Comparison of ENCODE assay signal across 26 mouse cellular contexts in genomic region chr5:148017371-148017770, GRCm38 (mm10).
A peak's percentile ranks its signal among the peaks of the same experiment; 100 is the strongest.
DNase-seq lines count a peak whose midpoint lies in the region; ATAC-seq and TF ChIP-seq lines count a peak whose summit lies in the region.
"Had no signal": no experiment of that assay in that cellular context is flagged by ENCODE, and none has a peak within 500 bp of the region (broad histone marks: within the 10 kb centered on the region; RNA-seq: fewer than 3 reads in every experiment).

No protein-coding gene starts in this region.

- H3K4me3 ChIP-seq in hindbrain, postnatal 0 days (ENCODE audit: low read length) = no peak overlapping the region
- no peak overlapping the region for H3K4me3 ChIP-seq in hindbrain, embryonic 13.5 days
- no peak overlapping the region for H3K4me3 ChIP-seq in midbrain, postnatal 0 days (ENCODE audit: low read depth, low read length)
- H3K4me3 ChIP-seq in midbrain, embryonic 15.5 days = no peak overlapping the region
- H3K4me3 ChIP-seq: embryonic facial prominence, embryonic 10.5 days; embryonic facial prominence, embryonic 13.5 days; erythroblast, embryonic 14.5 days; forebrain, embryonic 13.5 days; gastrocnemius, adult 2 months; hindbrain, embryonic 15.5 days; intestine, embryonic 15.5 days had no signal

- 56% methylated on average over 11 of the region's 11 CpGs for WGBS in hindbrain, postnatal 0 days
- whole genome bisulfite sequencing in hindbrain, embryonic 13.5 days = 77% methylated on average over 11 of the region's 11 CpGs
- WGBS in midbrain, postnatal 0 days = 52% methylated on average over 11 of the region's 11 CpGs
- 62% methylated on average over 11 of the region's 11 CpGs for WGBS in midbrain, embryonic 15.5 days

- no peak overlapping the region for H3K27ac ChIP-seq in hindbrain, postnatal 0 days
- no peak overlapping the region for H3K27ac ChIP-seq in hindbrain, embryonic 13.5 days
- no peak overlapping the region for H3K27ac ChIP-seq in midbrain, postnatal 0 days (ENCODE audit: low read depth, low read length)
- no peak overlapping the region for H3K27ac ChIP-seq in midbrain, embryonic 15.5 days
- H3K27ac ChIP-seq: embryonic facial prominence, embryonic 10.5 days; embryonic facial prominence, embryonic 13.5 days; forebrain, embryonic 13.5 days; gastrocnemius, adult 2 months; hindbrain, embryonic 15.5 days; intestine, embryonic 15.5 days had no signal

- no peaks in the 10 kb centered on the region for H3K36me3 ChIP-seq in hindbrain, postnatal 0 days (ENCODE audit: insufficient read depth, low read length)
- no peaks in the 10 kb centered on the region for H3K36me3 ChIP-seq in hindbrain, embryonic 13.5 days
- no peaks in the 10 kb centered on the region for H3K36me3 ChIP-seq in midbrain, postnatal 0 days (ENCODE audit: insufficient read depth, low read length)
- H3K36me3 ChIP-seq in midbrain, embryonic 15.5 days (replicated peaks) = no peaks in the 10 kb centered on the region
- H3K36me3 ChIP-seq: embryonic facial prominence, embryonic 10.5 days; embryonic facial prominence, embryonic 13.5 days; hindbrain, embryonic 15.5 days; intestine, embryonic 15.5 days had no signal

- no peak for TF ChIP-seq CTCF in hindbrain, postnatal 0 days (IDR thresholded peaks at IDR 0.05; ENCODE audit: low read depth)
- no peak for TF ChIP-seq CTCF in midbrain, postnatal 0 days (IDR thresholded peaks at IDR 0.05)

- no peaks in the 10 kb centered on the region for H3K9me3 ChIP-seq in hindbrain, postnatal 0 days (ENCODE audit: low read length)
- no peaks in the 10 kb centered on the region for H3K9me3 ChIP-seq in hindbrain, embryonic 13.5 days
- no peaks in the 10 kb centered on the region for H3K9me3 ChIP-seq in midbrain, postnatal 0 days (ENCODE audit: low read length)
- H3K9me3 ChIP-seq in midbrain, embryonic 15.5 days = no peaks in the 10 kb centered on the region
- H3K9me3 ChIP-seq: embryonic facial prominence, embryonic 13.5 days; hindbrain, embryonic 15.5 days; intestine, embryonic 15.5 days had no signal

- no peaks in the 10 kb centered on the region for H3K4me1 ChIP-seq in hindbrain, postnatal 0 days (ENCODE audit: insufficient read depth, low read length)
- H3K4me1 ChIP-seq in hindbrain, embryonic 13.5 days (replicated peaks) = no peaks in the 10 kb centered on the region
- no peaks in the 10 kb centered on the region for H3K4me1 ChIP-seq in midbrain, postnatal 0 days (ENCODE audit: insufficient read depth, low read length)
- H3K4me1 ChIP-seq in midbrain, embryonic 15.5 days = no peaks in the 10 kb centered on the region
- H3K4me1 ChIP-seq: embryonic facial prominence, embryonic 10.5 days; embryonic facial prominence, embryonic 13.5 days; forebrain, embryonic 13.5 days; hindbrain, embryonic 15.5 days had no signal

- H3K4me2 ChIP-seq in hindbrain, postnatal 0 days (ENCODE audit: low read depth, low read length) = no peak overlapping the region
- H3K4me2 ChIP-seq in hindbrain, embryonic 13.5 days = no peak overlapping the region
- H3K4me2 ChIP-seq in midbrain, postnatal 0 days (ENCODE audit: low read depth, low read length, poor library complexity, severe bottlenecking) = no peak overlapping the region
- H3K4me2 ChIP-seq in midbrain, embryonic 15.5 days = no peak overlapping the region
- H3K4me2 ChIP-seq: embryonic facial prominence, embryonic 13.5 days; forebrain, embryonic 13.5 days; heart, embryonic 11.5 days; hindbrain, embryonic 15.5 days; intestine, embryonic 15.5 days had no signal

- no peak for ATAC-seq in hindbrain, postnatal 0 days
- ATAC-seq in hindbrain, embryonic 13.5 days (ENCODE audit: low FRiP score) = no peak
- ATAC-seq in midbrain, postnatal 0 days (ENCODE audit: low FRiP score) = no peak
- no peak for ATAC-seq in midbrain, embryonic 15.5 days (replicated peaks)
- ATAC-seq: activated CD4-positive, CD25-positive, alpha-beta regulatory T cell, adult 4 months; CD4-positive, CD25-positive, alpha-beta regulatory T cell, adult 4 months; forebrain, embryonic 13.5 days; forebrain, postnatal 0 days; intestine, embryonic 15.5 days had no signal

- peak; percentile 58 for DNase-seq in hindbrain, postnatal 0 days (ENCODE audit: low spot score)
- peak; percentile 65 for DNase-seq in midbrain, postnatal 0 days (ENCODE audit: low spot score)
- DNase-seq in retina, embryonic 14.5 days (ENCODE audit: low spot score) = peak; percentile 36
- no peak for DNase-seq in adrenal gland, adult 8-10 months
- DNase-seq: adrenal gland, postnatal 10 days; adrenal gland, postnatal 36 days; cerebellum, adult 11 months; cerebellum, adult 2 months; cerebellum, postnatal 10 days; cerebellum, postnatal 36 days; embryo, embryonic 11 days; forebrain, postnatal 0 days; gastrocnemius, adult 2 months; gastrocnemius, postnatal 14 days; heart, adult 11 months had no signal

- H3K27me3 ChIP-seq in hindbrain, postnatal 0 days (ENCODE audit: insufficient read depth, low read length) = no peaks in the 10 kb centered on the region
- H3K27me3 ChIP-seq in hindbrain, embryonic 13.5 days = no peaks in the 10 kb centered on the region
- no peaks in the 10 kb centered on the region for H3K27me3 ChIP-seq in midbrain, postnatal 0 days (ENCODE audit: insufficient read depth, low read length)
- H3K27me3 ChIP-seq in midbrain, embryonic 15.5 days (replicated peaks) = no peaks in the 10 kb centered on the region
- H3K27me3 ChIP-seq: embryonic facial prominence, embryonic 13.5 days; forebrain, embryonic 13.5 days; hindbrain, embryonic 15.5 days; intestine, embryonic 15.5 days had no signal

- H3K9ac ChIP-seq in hindbrain, postnatal 0 days (replicated peaks; ENCODE audit: low read length) = no peak overlapping the region
- no peak overlapping the region for H3K9ac ChIP-seq in hindbrain, embryonic 13.5 days
- H3K9ac ChIP-seq in midbrain, postnatal 0 days (replicated peaks; ENCODE audit: low read length, poor library complexity, severe bottlenecking) = no peak overlapping the region
- H3K9ac ChIP-seq in midbrain, embryonic 15.5 days = no peak overlapping the region
- H3K9ac ChIP-seq: embryonic facial prominence, embryonic 13.5 days; forebrain, embryonic 13.5 days; forebrain, postnatal 0 days; hindbrain, embryonic 15.5 days; intestine, embryonic 15.5 days had no signal
